Mouse (Mus musculus) lung, adult 2 months (tissue): ENCODE data around the gene Ntsr2.

Source experiments
- CTCF ChIP-seq: fragments of 200-500 bp; IDR thresholded peaks from 2 replicates; pipeline ENCODE4 v1.5.1; 2011; ENCODE audit warnings: mild to moderate bottlenecking, low read length, control low read depth; ENCODE audit not compliant: insufficient read depth
- POLR2A ChIP-seq: fragments of 200-500 bp; IDR thresholded peaks from 2 replicates; pipeline ENCODE4 v1.6.1; 2011; ENCODE audit warnings: low read depth, mild to moderate bottlenecking, control low read depth, low read length, borderline replicate concordance; ENCODE audit errors: extremely low read depth

GRCm38 (mm10) chr12:16690631-16691030, 37.4 kb downstream of the Ntsr2 start:
- TF ChIP-seq CTCF = no peak
- no peak for TF ChIP-seq POLR2A
